Mouse (Mus musculus) frontal cortex, adult (tissue): ENCODE measurements at regions not wholly inside any gene's neighbourhood (a gene's known extent, or its start where the extent isn't known, plus 50 kb on each side); places are given as distances from the start of the nearest gene placed in this dataset.

Source experiments
- ATAC-seq: cut with Nextera tagmentation; 2 replicates; pipeline ENCODE4 v1.9.2; 2017; ENCODE audit warnings: mild to moderate bottlenecking, moderate library complexity, mixed read lengths; ENCODE audit not compliant: low TSS enrichment

GRCm38 (mm10) chr17:68916531-68916930, 90.1 kb downstream of the Tmem200c start:
- peak; percentile 86 for ATAC-seq

- peak; percentile 88 for ATAC-seq
Observed at GRCm38 (mm10) chr17:68918228-68918627, 91.8 kb downstream of the Tmem200c start.

- no peak for ATAC-seq
Observed at GRCm38 (mm10) chr17:68923271-68923670, 96.8 kb downstream of the Tmem200c start.

- ATAC-seq, result no peak
Observed at GRCm38 (mm10) chr17:68927418-68927817, 101.0 kb downstream of the Tmem200c start.

GRCm38 (mm10) chr17:68928691-68929090, 102.3 kb downstream of the Tmem200c start:
- ATAC-seq, result no peak

- ATAC-seq, result peak; percentile 70
Observed at GRCm38 (mm10) chr17:68933265-68933664, 106.8 kb downstream of the Tmem200c start.

- no peak for ATAC-seq
Observed at GRCm38 (mm10) chr17:68934066-68934465, 107.6 kb downstream of the Tmem200c start.

- ATAC-seq, result no peak
Observed at GRCm38 (mm10) chr17:68936016-68936415, 109.6 kb downstream of the Tmem200c start.

GRCm38 (mm10) chr17:68956275-68956674, 119.2 kb upstream of the Epb41l3 start:
- no peak for ATAC-seq

GRCm38 (mm10) chr17:68961160-68961559, 114.3 kb upstream of the Epb41l3 start:
- ATAC-seq, result no peak

- no peak for ATAC-seq
Observed at GRCm38 (mm10) chr17:68975606-68976005, 99.9 kb upstream of the Epb41l3 start.

GRCm38 (mm10) chr17:68978151-68978550, 97.3 kb upstream of the Epb41l3 start:
- no peak for ATAC-seq

GRCm38 (mm10) chr17:68981120-68981519, 94.4 kb upstream of the Epb41l3 start:
- ATAC-seq, result peak; percentile 81

- ATAC-seq, result no peak
Observed at GRCm38 (mm10) chr17:68982094-68982493, 93.4 kb upstream of the Epb41l3 start.

- ATAC-seq, result no peak
Observed at GRCm38 (mm10) chr17:68999913-69000312, 75.6 kb upstream of the Epb41l3 start.

- ATAC-seq, result no peak
Observed at GRCm38 (mm10) chr17:69004051-69004450, 71.4 kb upstream of the Epb41l3 start.

- ATAC-seq, result no peak
Observed at GRCm38 (mm10) chr17:69006272-69006671, 69.2 kb upstream of the Epb41l3 start.
